Mouse (Mus musculus): ENCODE measurements at regions not wholly inside any gene's neighbourhood (a gene's known extent, or its start where the extent isn't known, plus 50 kb on each side); places are given as distances from the start of the nearest gene placed in this dataset.

DNA sequence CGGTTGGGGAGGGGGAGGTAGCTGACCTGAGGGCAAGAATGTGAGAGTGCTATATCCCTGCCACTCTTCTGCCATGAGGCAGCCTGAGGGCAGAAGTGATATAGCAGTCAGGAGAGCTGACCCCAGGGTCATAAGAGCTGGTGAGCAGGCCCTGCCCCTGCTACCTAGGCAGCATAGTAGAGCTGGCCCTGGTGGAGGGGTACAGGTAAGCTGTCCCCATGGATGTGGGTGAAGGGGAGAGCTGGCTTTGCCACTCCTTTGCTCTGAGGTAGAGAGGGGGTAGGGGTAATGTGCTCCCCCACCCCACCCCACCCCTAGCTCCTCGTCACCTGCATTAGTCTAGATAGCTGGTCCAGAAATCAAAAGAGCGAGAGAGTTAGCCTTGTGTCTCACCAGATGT is 61.3 kb upstream of the Gm3839 start:
- no peak for DNase-seq (ENCODE audit: low spot score in 2 of 2)

GRCm38 (mm10) chr14:11422306-11422705 is 65.8 kb upstream of the Gm3839 start:
- no peak for DNase-seq (ENCODE audit: low spot score in 2 of 2)

GRCm38 (mm10) chr14:11428256-11429240 is 72.0 kb upstream of the Gm3839 start:
- peak; percentile 66 to 70 for DNase-seq (ENCODE audit: low spot score in 2 of 2)

GRCm38 (mm10) chr14:11435166-11435784 is 78.7 kb upstream of the Gm3839 start:
- peak; percentile 24 to 28 for DNase-seq (ENCODE audit: low spot score in 2 of 2)

- DNase-seq (ENCODE audit: low spot score in 2 of 2): no peak
These were observed 82.1 kb upstream of the Gm3839 start for GRCm38 (mm10) chr14:11438611-11439010.

- no peak for DNase-seq (ENCODE audit: low spot score in 2 of 2)
These were observed 83.7 kb upstream of the Gm3839 start for GRCm38 (mm10) chr14:11440176-11440575.

DNA sequence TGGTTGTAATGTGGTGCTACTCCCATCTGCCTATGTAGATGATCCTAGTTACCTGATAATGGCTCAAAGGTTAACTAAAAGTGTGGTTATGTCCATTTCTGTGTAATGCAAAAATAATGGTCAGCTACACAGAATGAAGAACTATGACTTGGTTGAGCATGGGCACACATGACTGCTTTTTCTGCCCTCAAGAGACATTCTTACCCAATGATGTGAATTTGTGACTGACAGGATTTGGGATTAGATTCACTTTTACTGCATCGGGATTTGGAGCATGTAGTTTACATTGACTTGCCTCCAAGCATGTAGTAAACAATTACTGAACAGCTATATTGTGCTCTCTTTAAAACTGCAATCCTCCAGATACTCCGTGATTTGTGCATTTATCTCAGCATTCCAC is 93.4 kb upstream of the Gm3839 start:
- no peak for DNase-seq (ENCODE audit: low spot score in 2 of 2)

GRCm38 (mm10) chr14:11477731-11478130 is 75.6 kb upstream of the Ptprg start:
- no peak for DNase-seq (ENCODE audit: low spot score in 2 of 2)

GRCm38 (mm10) chr14:11482151-11482550 is 71.2 kb upstream of the Ptprg start:
- no peak for DNase-seq (ENCODE audit: low spot score in 2 of 2)

DNA sequence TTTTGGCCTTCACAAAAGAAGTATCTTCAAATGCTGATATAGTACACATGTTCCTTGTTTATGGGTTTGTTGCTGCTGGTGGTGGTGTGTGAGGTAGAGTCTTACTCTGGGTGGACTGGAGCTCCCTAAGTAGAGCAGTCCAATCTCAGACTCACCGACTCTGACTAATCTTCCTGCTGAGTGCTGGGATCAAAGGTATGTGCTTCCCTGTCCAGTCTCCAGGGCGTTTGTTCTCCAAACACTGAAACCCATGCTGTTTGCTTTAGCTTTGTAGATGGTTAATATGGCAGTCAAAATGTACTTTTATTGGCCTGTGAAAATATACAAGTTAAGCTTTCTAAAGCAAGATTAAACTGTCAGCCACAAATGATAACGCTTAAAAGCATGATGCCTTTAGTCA is 67.0 kb upstream of the Ptprg start:
- DNase-seq (ENCODE audit: low spot score in 2 of 2): no peak

GRCm38 (mm10) chr14:11501744-11502143 is 51.6 kb upstream of the Ptprg start:
- no peak for DNase-seq (ENCODE audit: low spot score in 2 of 2)

- no peak for DNase-seq (ENCODE audit: low spot score in 2 of 2)
These were observed 50.2 kb upstream of the Ptprg start for GRCm38 (mm10) chr14:11503156-11503555.

Measured in layer of hippocampus, adult 8-10 months (tissue).